Mouse (Mus musculus) midbrain, postnatal 0 days (tissue): Measurements from ENCODE around the gene Man1b1. TPM values are rescaled to one million over a fixed set of nuclear protein-coding genes. Genes with fewer than 3 reads are reported as not detected.
A peak's percentile ranks its signal among the peaks of the same experiment; 100 is the strongest.

Source experiments
- ATAC-seq: fragments of 200-750 bp; cut with Nextera tagmentation; 2 replicates; pipeline ENCODE4 v1.8.0; 2017; ENCODE audit warnings: moderate number of reproducible peaks, mild to moderate bottlenecking, moderate TSS enrichment, moderate library complexity; ENCODE audit not compliant: low FRiP score
- DNase-seq: peaks from one replicate; pipeline ENCODE4 v3.0.0-alpha.2; 2015; ENCODE audit warnings: low spot score
- H3K27ac ChIP-seq: fragments of 300-500 bp; sonication (generic); 2 replicates; pipeline ENCODE4 v1.5.1; 2014; ENCODE audit warnings: low read depth, mild to moderate bottlenecking, low read length, mixed read lengths
- H3K27me3 ChIP-seq: fragments of 300-500 bp; sonication (generic); 2 replicates; pipeline ENCODE4 v1.6.1; 2014; ENCODE audit warnings: low read length, control low read depth, mixed read lengths; ENCODE audit not compliant: insufficient read depth
- H3K36me3 ChIP-seq: fragments of 300-500 bp; sonication (generic); 2 replicates; pipeline ENCODE4 v1.6.1; 2014; ENCODE audit warnings: low read length, control low read depth, mixed read lengths; ENCODE audit not compliant: insufficient read depth
- H3K4me1 ChIP-seq: fragments of 300-500 bp; sonication (generic); 2 replicates; pipeline ENCODE4 v1.6.1; 2014; ENCODE audit warnings: mild to moderate bottlenecking, control low read depth, antibody characterized with exemption, low read length, mixed read lengths; ENCODE audit not compliant: insufficient read depth
- H3K4me2 ChIP-seq: fragments of 300-500 bp; sonication (generic); 2 replicates; pipeline ENCODE4 v1.6.1; 2014; ENCODE audit warnings: low read depth, mild to moderate bottlenecking, low read length, mixed read lengths; ENCODE audit not compliant: poor library complexity, severe bottlenecking
- H3K4me3 ChIP-seq: fragments of 300-500 bp; sonication (generic); 2 replicates; pipeline ENCODE4 v1.5.1; 2014; ENCODE audit warnings: low read depth, mild to moderate bottlenecking, low read length, moderate library complexity
- H3K9ac ChIP-seq: fragments of 300-500 bp; sonication (generic); replicated peaks from 2 replicates; pipeline ENCODE4 v1.6.1; 2014; ENCODE audit warnings: mild to moderate bottlenecking, low read length, moderate library complexity, mixed read lengths; ENCODE audit not compliant: poor library complexity, severe bottlenecking
- H3K9me3 ChIP-seq: fragments of 300-500 bp; sonication (generic); 2 replicates; pipeline ENCODE4 v1.6.1; 2016; ENCODE audit warnings: low read length, control low read depth
- CTCF ChIP-seq: IDR thresholded peaks from 2 replicates; pipeline ENCODE4 v1.5.1; 2016; ENCODE audit warnings: antibody characterized with exemption, mild to moderate bottlenecking
- WGBS: fragments of 180-500 bp; shearing (Covaris S2); extraction: QIAGEN DNeasy Blood & Tissue Kit; methylation state at CpG from one replicate; pipeline ENCODE4 v1.1.7; 2014; 5-methylcytosine and 5-hydroxymethylcytosine counted together
- polyA plus RNA-seq: library from polyadenylated mRNA; unstranded; fragments of >200 nt; fragmentation: Nextera tagmentation; extraction: Ambion mirVana; gene quantifications from 2 replicates; pipeline ENCODE4 v1.2.1, GENCODE M21; 2015
- total RNA-seq: library from RNA; depleted of rRNA; stranded (reverse); fragments of >200 nt; gene quantifications from 2 replicates; pipeline ENCODE4 v1.2.3, GENCODE M21; 2014

Man1b1 gene
- total and polyA plus RNA-seq, 2 experiments from 2014 or later, result 53.1 to 60.0 TPM

GRCm38 (mm10) chr2:25350701-25351100 lies 18.6 kb downstream of the Man1b1 start:
- Histone ChIP-seq H3K4me3 (no peak overlapping the region), H3K27me3 (no peaks in the 10 kb centered on the region), H3K27ac (no peak overlapping the region), H3K9ac (no peak overlapping the region), H3K36me3 (peaks cover 63% of the 10 kb centered on the region), H3K4me2 (no peak overlapping the region), H3K9me3 (no peaks in the 10 kb centered on the region), H3K4me1 (peaks cover 9% of the 10 kb centered on the region; the same call in 1 of the 2 replicates)
- DNase-seq (no peak), ATAC-seq (no peak)
- WGBS, result 98% methylated on average over 3 of the region's 3 CpGs
- no peak for TF ChIP-seq CTCF

GRCm38 (mm10) chr2:25354211-25354610 lies 22.1 kb downstream of the Man1b1 start:
- H3K27ac ChIP-seq, result no peak overlapping the region
- no peak overlapping the region for H3K9ac ChIP-seq
- H3K9me3 ChIP-seq, result no peaks in the 10 kb centered on the region
- no peaks in the 10 kb centered on the region for H3K27me3 ChIP-seq
- no peak for DNase-seq
- H3K4me2 ChIP-seq, result no peak overlapping the region
- TF ChIP-seq CTCF, result no peak
- no peak overlapping the region for H3K4me3 ChIP-seq
- peaks cover 14% of the 10 kb centered on the region; the same call in 1 of the 2 replicates for H3K4me1 ChIP-seq
- WGBS, result 89% methylated on average over 6 of the region's 6 CpGs
- no peak for ATAC-seq
- H3K36me3 ChIP-seq, result peaks cover 33% of the 10 kb centered on the region

- Histone ChIP-seq H3K4me3 (peak overlapping the region; percentile 46), H3K9me3 (no peaks in the 10 kb centered on the region), H3K36me3 (peaks cover 20% of the 10 kb centered on the region), H3K27me3 (no peaks in the 10 kb centered on the region), H3K9ac (peak overlapping the region; percentile 62), H3K27ac (no peak overlapping the region), H3K4me2 (peak overlapping the region; percentile 92), H3K4me1 (peaks cover 14% of the 10 kb centered on the region; the same call in 1 of the 2 replicates)
- ATAC-seq (no peak), DNase-seq (no peak)
- TF ChIP-seq CTCF, result no peak
- 40% methylated on average over 18 of the region's 18 CpGs for WGBS
These were observed 23.4 kb downstream of the Man1b1 start for GRCm38 (mm10) chr2:25355419-25356066.

- DNase-seq, result peak; percentile 89
- H3K9ac ChIP-seq, result peak within 1 kb of the TSS; percentile 62
- no peaks in the 10 kb centered on the region for H3K27me3 ChIP-seq
- WGBS, result 3% methylated on average over 13 of the region's 13 CpGs
- no peak for TF ChIP-seq CTCF
- H3K4me2 ChIP-seq, result peak within 1 kb of the TSS; percentile 92
- peak; percentile 79 for ATAC-seq
- peak within 1 kb of the TSS; percentile 46 for H3K4me3 ChIP-seq
- H3K36me3 ChIP-seq, result peaks cover 11% of the 10 kb centered on the region
- H3K27ac ChIP-seq, result no peak within 1 kb of the TSS
- H3K4me1 ChIP-seq, result peaks cover 14% of the 10 kb centered on the region; the same call in 1 of the 2 replicates
- H3K9me3 ChIP-seq, result no peaks in the 10 kb centered on the region
These were observed 24.3 kb downstream of the Man1b1 start, which contains the start of gene Dpp7 for GRCm38 (mm10) chr2:25356208-25357079. Gene Dpp7 (minus strand): TSS chr2:25356359.

GRCm38 (mm10) chr2:25359848-25360247 lies 27.7 kb downstream of the Man1b1 start:
- Histone ChIP-seq H3K27ac (no peak overlapping the region), H3K4me3 (no peak overlapping the region), H3K36me3 (no peaks in the 10 kb centered on the region), H3K27me3 (peaks cover 14% of the 10 kb centered on the region), H3K4me1 (peaks cover 13% of the 10 kb centered on the region; the same call in 1 of the 2 replicates), H3K4me2 (no peak overlapping the region), H3K9me3 (no peaks in the 10 kb centered on the region), H3K9ac (no peak overlapping the region)
- TF ChIP-seq CTCF, result no peak
- DNase-seq, result no peak
- WGBS, result 82% methylated on average over 4 of the region's 4 CpGs
- no peak for ATAC-seq
